Mouse (Mus musculus): Measurements from ENCODE around the gene Gm10337.

The Gm10337 gene

DNA sequence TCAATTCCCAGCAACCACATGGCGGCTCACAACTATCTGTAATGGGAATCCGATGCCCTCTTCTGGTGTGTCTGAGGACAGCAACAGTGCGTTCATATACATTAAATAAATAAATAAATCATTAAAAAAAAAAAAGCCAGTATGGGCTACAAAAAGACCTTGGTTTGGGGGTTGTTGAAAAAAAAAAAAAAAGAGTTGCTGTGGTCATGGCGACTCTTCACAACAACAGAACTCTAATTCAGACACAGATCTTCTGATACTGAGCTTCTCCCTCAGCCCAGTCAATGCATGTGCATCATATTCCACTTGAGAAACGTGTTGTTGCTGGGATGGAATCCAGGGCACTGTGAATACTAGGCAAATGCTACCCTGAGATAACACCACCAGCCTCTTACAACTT lies 49.1 kb downstream of the Gm10337 start:
- DNase-seq (ENCODE audit: low read depth, low spot score), result no peak
